Mouse (Mus musculus): ENCODE measurements around the gene Rhod. TPM values are rescaled to one million over a fixed set of nuclear protein-coding genes. Genes with fewer than 3 reads are reported as not detected.

Gene Rhod
- total RNA-seq, 1 experiment: 15.5 TPM

- Histone ChIP-seq H3K4me3 (ENCODE audit: insufficient read depth in 1 of 2, low read depth in 1 of 2, low read length in 2 of 2, poor library complexity in 1 of 2, severe bottlenecking in 1 of 2) (no peak overlapping the region), H3K4me1 (ENCODE audit: control insufficient read depth in 2 of 2, insufficient read depth in 2 of 2, low read length in 2 of 2, poor library complexity in 1 of 2) (no peaks in the 10 kb centered on the region), H3K36me3 (ENCODE audit: control insufficient read depth, insufficient read depth, low read length, poor library complexity, severe bottlenecking) (no peaks in the 10 kb centered on the region), H3K9me3 (ENCODE audit: control insufficient read depth, insufficient read depth, low read depth, low read length) (no peaks in the 10 kb centered on the region), H3K27ac (ENCODE audit: insufficient read depth, low read depth, low read length, poor library complexity, severe bottlenecking) (no peak overlapping the region), H3K9ac (ENCODE audit: insufficient read depth, low read depth, low read length, poor library complexity, severe bottlenecking) (no peak overlapping the region)
- in situ Hi-C loops (cut with MboI; ENCODE audit: low sequenced_read_pairs in 2 of 2, unreplicated experiment in 2 of 2): no loop called here
- TF ChIP-seq MAFK (IDR thresholded peaks at IDR 0.05; ENCODE audit: insufficient read depth, low read depth, low read length) (no peak), CHD2 (IDR thresholded peaks at IDR 0.05; ENCODE audit: low read depth, low read length) (no peak), ZC3H11A (IDR thresholded peaks at IDR 0.05; ENCODE audit: borderline replicate concordance, low read depth, low read length) (peak; percentile 39; the same call in 1 of the 2 replicates), HCFC1 (IDR thresholded peaks at IDR 0.05; ENCODE audit: borderline replicate concordance, insufficient read depth, low read length) (no peak), ZNF384 (IDR thresholded peaks at IDR 0.05; ENCODE audit: low read depth, low read length) (no peak)
- DNase-seq (ENCODE audit: low read depth, low spot score): no peak
Observed at GRCm38 (mm10) chr19:4417183-4417582, 22.0 kb downstream of the Rhod start.

- no peak overlapping the region for H3K27ac ChIP-seq (ENCODE audit: insufficient read depth, low read depth, low read length, poor library complexity, severe bottlenecking)
- no peak for DNase-seq (ENCODE audit: low read depth, low spot score)
- no peaks in the 10 kb centered on the region for H3K36me3 ChIP-seq (ENCODE audit: control insufficient read depth, insufficient read depth, low read length, poor library complexity, severe bottlenecking)
- H3K9ac ChIP-seq (ENCODE audit: insufficient read depth, low read depth, low read length, poor library complexity, severe bottlenecking): no peak overlapping the region
- H3K9me3 ChIP-seq (ENCODE audit: control insufficient read depth, insufficient read depth, low read depth, low read length): no peaks in the 10 kb centered on the region
- no peaks in the 10 kb centered on the region for H3K4me1 ChIP-seq (ENCODE audit: control insufficient read depth in 2 of 2, insufficient read depth in 2 of 2, low read length in 2 of 2, poor library complexity in 1 of 2)
- no peak overlapping the region for H3K4me3 ChIP-seq (ENCODE audit: insufficient read depth in 1 of 2, low read depth in 1 of 2, low read length in 2 of 2, poor library complexity in 1 of 2, severe bottlenecking in 1 of 2)
- in situ Hi-C loops (cut with MboI; ENCODE audit: low sequenced_read_pairs in 2 of 2, unreplicated experiment in 2 of 2): no loop called here
- no peak for TF ChIP-seq CHD2 (IDR thresholded peaks at IDR 0.05; ENCODE audit: low read depth, low read length)
- no peak for TF ChIP-seq MAFK (IDR thresholded peaks at IDR 0.05; ENCODE audit: insufficient read depth, low read depth, low read length)
- TF ChIP-seq ZNF384 (IDR thresholded peaks at IDR 0.05; ENCODE audit: low read depth, low read length): no peak
- no peak for TF ChIP-seq ZC3H11A (IDR thresholded peaks at IDR 0.05; ENCODE audit: borderline replicate concordance, low read depth, low read length)
- no peak for TF ChIP-seq HCFC1 (IDR thresholded peaks at IDR 0.05; ENCODE audit: borderline replicate concordance, insufficient read depth, low read length)
Observed at GRCm38 (mm10) chr19:4414631-4415030, 24.6 kb downstream of the Rhod start.

- TF ChIP-seq CHD2 (IDR thresholded peaks at IDR 0.05; ENCODE audit: low read depth, low read length) (no peak), MAFK (IDR thresholded peaks at IDR 0.05; ENCODE audit: insufficient read depth, low read depth, low read length) (no peak), ZNF384 (IDR thresholded peaks at IDR 0.05; ENCODE audit: low read depth, low read length) (no peak), ZC3H11A (IDR thresholded peaks at IDR 0.05; ENCODE audit: borderline replicate concordance, low read depth, low read length) (no peak), HCFC1 (IDR thresholded peaks at IDR 0.05; ENCODE audit: borderline replicate concordance, insufficient read depth, low read length) (no peak)
- no peaks in the 10 kb centered on the region for H3K36me3 ChIP-seq (ENCODE audit: control insufficient read depth, insufficient read depth, low read length, poor library complexity, severe bottlenecking)
- H3K9me3 ChIP-seq (ENCODE audit: control insufficient read depth, insufficient read depth, low read depth, low read length): no peaks in the 10 kb centered on the region
- H3K27ac ChIP-seq (ENCODE audit: insufficient read depth, low read depth, low read length, poor library complexity, severe bottlenecking): no peak overlapping the region
- H3K4me1 ChIP-seq (ENCODE audit: control insufficient read depth in 2 of 2, insufficient read depth in 2 of 2, low read length in 2 of 2, poor library complexity in 1 of 2): no peaks in the 10 kb centered on the region
- in situ Hi-C loops (cut with MboI; ENCODE audit: low sequenced_read_pairs in 2 of 2, unreplicated experiment in 2 of 2): no loop called here
- no peak overlapping the region for H3K9ac ChIP-seq (ENCODE audit: insufficient read depth, low read depth, low read length, poor library complexity, severe bottlenecking)
- H3K4me3 ChIP-seq (ENCODE audit: insufficient read depth in 1 of 2, low read depth in 1 of 2, low read length in 2 of 2, poor library complexity in 1 of 2, severe bottlenecking in 1 of 2): no peak overlapping the region
- no peak for DNase-seq (ENCODE audit: low read depth, low spot score)
Observed at GRCm38 (mm10) chr19:4409062-4409461, 30.2 kb downstream of the Rhod start.

GRCm38 (mm10) chr19:4404840-4405239 is 34.4 kb downstream of the Rhod start:
- in situ Hi-C loops (cut with MboI; ENCODE audit: low sequenced_read_pairs in 2 of 2, unreplicated experiment in 2 of 2): no loop called here
- no peaks in the 10 kb centered on the region for H3K4me1 ChIP-seq (ENCODE audit: control insufficient read depth in 2 of 2, insufficient read depth in 2 of 2, low read length in 2 of 2, poor library complexity in 1 of 2)
- DNase-seq (ENCODE audit: low read depth, low spot score): no peak

GRCm38 (mm10) chr19:4398959-4399358 is 40.3 kb downstream of the Rhod start:
- Histone ChIP-seq H3K4me3 (ENCODE audit: insufficient read depth in 1 of 2, low read depth in 1 of 2, low read length in 2 of 2, poor library complexity in 1 of 2, severe bottlenecking in 1 of 2) (peak overlapping the region in 1 of 2 experiments; percentile 100; a peak in 1 of 4 replicates), H3K9me3 (ENCODE audit: control insufficient read depth, insufficient read depth, low read depth, low read length) (no peaks in the 10 kb centered on the region), H3K9ac (ENCODE audit: insufficient read depth, low read depth, low read length, poor library complexity, severe bottlenecking) (no peak overlapping the region), H3K4me1 (ENCODE audit: control insufficient read depth in 2 of 2, insufficient read depth in 2 of 2, low read length in 2 of 2, poor library complexity in 1 of 2) (peaks cover 0 to 2% of the 10 kb centered on the region in 2 experiments; a peak in 1 of 4 replicates), H3K36me3 (ENCODE audit: control insufficient read depth, insufficient read depth, low read length, poor library complexity, severe bottlenecking) (no peaks in the 10 kb centered on the region), H3K27ac (ENCODE audit: insufficient read depth, low read depth, low read length, poor library complexity, severe bottlenecking) (no peak overlapping the region)
- DNase-seq (ENCODE audit: low read depth, low spot score): no peak
- in situ Hi-C loops (cut with MboI; ENCODE audit: low sequenced_read_pairs in 2 of 2, unreplicated experiment in 2 of 2): no loop called here
- TF ChIP-seq HCFC1 (IDR thresholded peaks at IDR 0.05; ENCODE audit: borderline replicate concordance, insufficient read depth, low read length): no peak
- no peak for TF ChIP-seq ZC3H11A (IDR thresholded peaks at IDR 0.05; ENCODE audit: borderline replicate concordance, low read depth, low read length)
- TF ChIP-seq CHD2 (IDR thresholded peaks at IDR 0.05; ENCODE audit: low read depth, low read length): no peak
- no peak for TF ChIP-seq MAFK (IDR thresholded peaks at IDR 0.05; ENCODE audit: insufficient read depth, low read depth, low read length)
- TF ChIP-seq ZNF384 (IDR thresholded peaks at IDR 0.05; ENCODE audit: low read depth, low read length): no peak

More at GRCm38 (mm10) chr19:4404840-4405239, 34.4 kb downstream of the Rhod start:
- Histone ChIP-seq H3K4me3 (ENCODE audit: insufficient read depth in 1 of 2, low read depth in 1 of 2, low read length in 2 of 2, poor library complexity in 1 of 2, severe bottlenecking in 1 of 2) (no peak overlapping the region), H3K9me3 (ENCODE audit: control insufficient read depth, insufficient read depth, low read depth, low read length) (no peaks in the 10 kb centered on the region), H3K27ac (ENCODE audit: insufficient read depth, low read depth, low read length, poor library complexity, severe bottlenecking) (no peak overlapping the region), H3K9ac (ENCODE audit: insufficient read depth, low read depth, low read length, poor library complexity, severe bottlenecking) (no peak overlapping the region), H3K36me3 (ENCODE audit: control insufficient read depth, insufficient read depth, low read length, poor library complexity, severe bottlenecking) (no peaks in the 10 kb centered on the region)
- TF ChIP-seq HCFC1 (IDR thresholded peaks at IDR 0.05; ENCODE audit: borderline replicate concordance, insufficient read depth, low read length): no peak
- no peak for TF ChIP-seq ZNF384 (IDR thresholded peaks at IDR 0.05; ENCODE audit: low read depth, low read length)
- TF ChIP-seq ZC3H11A (IDR thresholded peaks at IDR 0.05; ENCODE audit: borderline replicate concordance, low read depth, low read length): no peak
- no peak for TF ChIP-seq MAFK (IDR thresholded peaks at IDR 0.05; ENCODE audit: insufficient read depth, low read depth, low read length)
- no peak for TF ChIP-seq CHD2 (IDR thresholded peaks at IDR 0.05; ENCODE audit: low read depth, low read length)

Data from ES-E14 (cell line).